Mouse (Mus musculus): ENCODE measurements around the gene Gm45213. TPM values are rescaled to one million over a fixed set of nuclear protein-coding genes. Genes with fewer than 3 reads are reported as not detected.

Gm45213 gene
- polyA plus RNA-seq, 1 experiment, result not detected

GRCm38 (mm10) chr7:66106581-66107056, 63.2 kb downstream of the Gm45213 start:
- Histone ChIP-seq H3K27ac (ENCODE audit: insufficient read depth, low read depth, low read length) (peak overlapping the region; percentile 34; the same call in 1 of the 2 replicates), H3K27me3 (replicated peaks; ENCODE audit: control insufficient read depth, insufficient read depth, low read length) (no peaks in the 10 kb centered on the region), H3K4me3 (ENCODE audit: insufficient read depth, low read depth, low read length) (no peak overlapping the region), H3K36me3 (ENCODE audit: control insufficient read depth, insufficient read depth, low read length) (no peaks in the 10 kb centered on the region), H3K4me1 (ENCODE audit: control insufficient read depth, insufficient read depth, low read length) (peaks cover 16% of the 10 kb centered on the region; the same call in 1 of the 2 replicates)
- TF ChIP-seq CTCF (conservative IDR thresholded peaks at IDR 0.05; ENCODE audit: insufficient read depth, insufficient read length, low read depth, low read length), result no peak
- TF ChIP-seq POLR2A (IDR thresholded peaks at IDR 0.05; ENCODE audit: low read depth, low read length), result no peak
- 22% methylated on average over 7 of the region's 7 CpGs for WGBS
- peak; percentile 79 for DNase-seq

GRCm38 (mm10) chr7:66107206-66107605, 63.8 kb downstream of the Gm45213 start:
- Histone ChIP-seq H3K4me3 (ENCODE audit: insufficient read depth, low read depth, low read length) (no peak overlapping the region), H3K36me3 (ENCODE audit: control insufficient read depth, insufficient read depth, low read length) (no peaks in the 10 kb centered on the region), H3K27me3 (replicated peaks; ENCODE audit: control insufficient read depth, insufficient read depth, low read length) (no peaks in the 10 kb centered on the region), H3K4me1 (ENCODE audit: control insufficient read depth, insufficient read depth, low read length) (peaks cover 16% of the 10 kb centered on the region; the same call in 1 of the 2 replicates), H3K27ac (ENCODE audit: insufficient read depth, low read depth, low read length) (peak overlapping the region; percentile 34)
- TF ChIP-seq POLR2A (IDR thresholded peaks at IDR 0.05; ENCODE audit: low read depth, low read length) (no peak), CTCF (conservative IDR thresholded peaks at IDR 0.05; ENCODE audit: insufficient read depth, insufficient read length, low read depth, low read length) (no peak)
- WGBS, result 40% methylated on average over 11 of the region's 11 CpGs
- DNase-seq, result peak; percentile 65

- no peak overlapping the region for H3K27ac ChIP-seq (ENCODE audit: insufficient read depth, low read depth, low read length)
- DNase-seq, result peak; percentile 56
- H3K4me1 ChIP-seq (ENCODE audit: control insufficient read depth, insufficient read depth, low read length), result peaks cover 16% of the 10 kb centered on the region; the same call in 1 of the 2 replicates
- WGBS, result 19% methylated on average over 7 of the region's 7 CpGs
- H3K4me3 ChIP-seq (ENCODE audit: insufficient read depth, low read depth, low read length), result no peak overlapping the region
- H3K36me3 ChIP-seq (ENCODE audit: control insufficient read depth, insufficient read depth, low read length), result no peaks in the 10 kb centered on the region
- TF ChIP-seq CTCF (conservative IDR thresholded peaks at IDR 0.05; ENCODE audit: insufficient read depth, insufficient read length, low read depth, low read length), result peak; percentile 44
- TF ChIP-seq POLR2A (IDR thresholded peaks at IDR 0.05; ENCODE audit: low read depth, low read length), result no peak
- no peaks in the 10 kb centered on the region for H3K27me3 ChIP-seq (replicated peaks; ENCODE audit: control insufficient read depth, insufficient read depth, low read length)
Observed at GRCm38 (mm10) chr7:66107930-66108329, 64.5 kb downstream of the Gm45213 start.

- Histone ChIP-seq H3K36me3 (ENCODE audit: control insufficient read depth, insufficient read depth, low read length) (no peaks in the 10 kb centered on the region), H3K4me3 (ENCODE audit: insufficient read depth, low read depth, low read length) (peak within 1 kb of the TSS; percentile 81), H3K4me1 (ENCODE audit: control insufficient read depth, insufficient read depth, low read length) (peaks cover 16% of the 10 kb centered on the region; the same call in 1 of the 2 replicates), H3K27ac (ENCODE audit: insufficient read depth, low read depth, low read length) (peak within 1 kb of the TSS; percentile 42; the same call in 1 of the 2 replicates), H3K27me3 (replicated peaks; ENCODE audit: control insufficient read depth, insufficient read depth, low read length) (no peaks in the 10 kb centered on the region)
- WGBS, result 10% methylated on average over 123 of the region's 123 CpGs
- TF ChIP-seq POLR2A (IDR thresholded peaks at IDR 0.05; ENCODE audit: low read depth, low read length) (peak; percentile 10), CTCF (conservative IDR thresholded peaks at IDR 0.05; ENCODE audit: insufficient read depth, insufficient read length, low read depth, low read length) (no peak)
- DNase-seq, result peak; percentile 94
Observed at GRCm38 (mm10) chr7:66108961-66109854, 65.8 kb downstream of the Gm45213 start, which contains the start of gene Chsy1. Gene Chsy1, plus strand, starts transcription at chr7:66109515.

- DNase-seq, result no peak
- TF ChIP-seq CTCF (conservative IDR thresholded peaks at IDR 0.05; ENCODE audit: insufficient read depth, insufficient read length, low read depth, low read length), result no peak
- no peak for TF ChIP-seq POLR2A (IDR thresholded peaks at IDR 0.05; ENCODE audit: low read depth, low read length)
- Histone ChIP-seq H3K36me3 (ENCODE audit: control insufficient read depth, insufficient read depth, low read length) (no peaks in the 10 kb centered on the region), H3K27ac (ENCODE audit: insufficient read depth, low read depth, low read length) (no peak overlapping the region), H3K27me3 (replicated peaks; ENCODE audit: control insufficient read depth, insufficient read depth, low read length) (no peaks in the 10 kb centered on the region), H3K4me3 (ENCODE audit: insufficient read depth, low read depth, low read length) (peak overlapping the region; percentile 81), H3K4me1 (ENCODE audit: control insufficient read depth, insufficient read depth, low read length) (peaks cover 16% of the 10 kb centered on the region; the same call in 1 of the 2 replicates)
- 6% methylated on average over 77 of the region's 77 CpGs for whole genome bisulfite sequencing
Observed at GRCm38 (mm10) chr7:66109855-66110635, 66.6 kb downstream of the Gm45213 start.

GRCm38 (mm10) chr7:66110636-66111112, 67.3 kb downstream of the Gm45213 start:
- H3K27me3 ChIP-seq (replicated peaks; ENCODE audit: control insufficient read depth, insufficient read depth, low read length), result no peaks in the 10 kb centered on the region
- WGBS, result 27% methylated on average over 10 of the region's 10 CpGs
- H3K4me3 ChIP-seq (ENCODE audit: insufficient read depth, low read depth, low read length), result peak overlapping the region; percentile 81
- no peak overlapping the region for H3K27ac ChIP-seq (ENCODE audit: insufficient read depth, low read depth, low read length)
- peaks cover 16% of the 10 kb centered on the region; the same call in 1 of the 2 replicates for H3K4me1 ChIP-seq (ENCODE audit: control insufficient read depth, insufficient read depth, low read length)
- no peaks in the 10 kb centered on the region for H3K36me3 ChIP-seq (ENCODE audit: control insufficient read depth, insufficient read depth, low read length)
- TF ChIP-seq CTCF (conservative IDR thresholded peaks at IDR 0.05; ENCODE audit: insufficient read depth, insufficient read length, low read depth, low read length) (no peak), POLR2A (IDR thresholded peaks at IDR 0.05; ENCODE audit: low read depth, low read length) (no peak)
- DNase-seq, result peak; percentile 35

Measured in kidney, adult 2 months (tissue).